Mouse (Mus musculus) testis, adult 2 months (tissue): Measurements from ENCODE around the gene Nfyc.

Experiments
- CTCF ChIP-seq: fragments of 200-500 bp; IDR thresholded peaks from 2 replicates; pipeline ENCODE4 v1.5.1; 2012; ENCODE audit warnings: low read depth, mild to moderate bottlenecking, inconsistent platforms, low read length, moderate library complexity; ENCODE audit not compliant: control insufficient read depth, insufficient read depth, insufficient replicate concordance
- POLR2A ChIP-seq: fragments of 200-500 bp; IDR thresholded peaks from 2 replicates; pipeline ENCODE4 v1.6.1; 2012; ENCODE audit warnings: low read depth, mild to moderate bottlenecking, inconsistent platforms, low read length, moderate library complexity; ENCODE audit not compliant: control insufficient read depth

- TF ChIP-seq CTCF: no peak
- no peak for TF ChIP-seq POLR2A
These were observed 38.5 kb downstream of the Nfyc start for GRCm38 (mm10) chr4:120792918-120793317.
